Mouse (Mus musculus): Measurements from ENCODE around the gene Slc41a3.

GRCm38 (mm10) chr6:90613277-90613676 lies 8.8 kb downstream of the Slc41a3 start:
- TF ChIP-seq POLR2A (IDR thresholded peaks at IDR 0.05; ENCODE audit: insufficient read depth, low read depth, low read length) (no peak), CTCF (IDR thresholded peaks at IDR 0.05; ENCODE audit: insufficient read depth, low read depth, low read length) (no peak)

All from olfactory bulb, adult 2 months (tissue).